Mouse (Mus musculus): ENCODE measurements around the gene Tssk1. TPM values are rescaled to one million over a fixed set of nuclear protein-coding genes. Genes with fewer than 3 reads are reported as not detected.

Gene Tssk1
- polyA plus RNA-seq, 2 experiments, result 0.04 TPM; not detected in 1

DNA sequence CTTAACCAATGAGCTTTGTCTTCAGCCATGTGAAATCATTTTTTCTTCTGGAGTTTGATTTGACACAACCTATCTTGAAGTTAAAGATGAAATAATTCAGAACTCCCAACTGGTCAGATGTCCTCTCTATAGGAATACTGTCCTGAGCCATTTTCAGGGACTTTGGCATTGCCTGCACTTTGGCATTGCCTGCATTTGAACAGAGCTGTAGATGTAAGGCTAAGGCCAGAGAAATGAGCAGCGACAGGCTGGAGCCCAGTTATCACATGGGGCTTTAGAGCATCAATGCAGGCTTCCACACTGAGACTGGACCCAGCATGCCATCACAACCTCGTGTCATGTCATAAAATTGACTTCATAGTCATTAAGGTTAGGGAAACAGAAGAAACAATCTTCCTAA is 40.8 kb upstream of the Tssk1 start:
- H3K27me3 ChIP-seq (ENCODE audit: control insufficient read depth, insufficient read depth, low read length), result no peaks in the 10 kb centered on the region
- WGBS, result 79% methylated on average over 2 of the region's 2 CpGs
- H3K9me3 ChIP-seq (ENCODE audit: control insufficient read depth, low read length), result no peaks in the 10 kb centered on the region
- H3K36me3 ChIP-seq (ENCODE audit: control insufficient read depth, insufficient read depth, low read length), result peaks cover 90% of the 10 kb centered on the region
- no peak for TF ChIP-seq POLR2A (IDR thresholded peaks at IDR 0.05; ENCODE audit: borderline replicate concordance, extremely low read depth, insufficient read depth, insufficient read length)
- H3K4me1 ChIP-seq (ENCODE audit: control insufficient read depth, insufficient read depth, low read length), result no peaks in the 10 kb centered on the region
- H3K27ac ChIP-seq (replicated peaks; ENCODE audit: low read depth, low read length), result no peak overlapping the region
- no peak overlapping the region for H3K4me2 ChIP-seq (replicated peaks; ENCODE audit: low read depth, low read length, severe bottlenecking)
- ATAC-seq (ENCODE audit: low FRiP score, low read depth), result no peak
- no peak overlapping the region for H3K9ac ChIP-seq (ENCODE audit: low read depth, low read length, severe bottlenecking)
- no peak for DNase-seq (ENCODE audit: low spot score)
- H3K4me3 ChIP-seq (replicated peaks; ENCODE audit: low read length), result no peak overlapping the region

DNA sequence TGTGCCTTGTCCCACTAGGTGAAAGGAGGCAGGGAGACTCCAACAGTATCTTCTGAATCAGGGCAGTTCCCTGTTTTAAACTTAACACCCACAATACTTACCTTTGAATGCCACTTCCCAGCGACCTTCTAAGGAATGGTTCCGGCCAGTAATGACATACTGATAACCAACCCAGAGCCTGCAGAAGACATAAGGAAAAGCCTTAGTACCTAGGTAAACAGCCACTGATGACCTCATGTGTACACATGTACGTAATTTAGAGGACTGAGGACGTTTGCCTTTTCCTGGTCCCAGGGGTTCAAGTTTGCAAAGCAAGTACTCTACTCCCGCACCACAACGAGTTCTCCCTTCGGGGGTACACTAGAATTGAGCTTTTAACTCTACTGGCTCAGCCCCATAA is 36.9 kb upstream of the Tssk1 start:
- WGBS, result 89% methylated on average over 7 of the region's 7 CpGs
- Histone ChIP-seq H3K27me3 (ENCODE audit: control insufficient read depth, insufficient read depth, low read length) (no peaks in the 10 kb centered on the region), H3K27ac (replicated peaks; ENCODE audit: low read depth, low read length) (no peak overlapping the region), H3K4me3 (replicated peaks; ENCODE audit: low read length) (no peak overlapping the region), H3K4me2 (replicated peaks; ENCODE audit: low read depth, low read length, severe bottlenecking) (no peak overlapping the region), H3K9me3 (ENCODE audit: control insufficient read depth, low read length) (no peaks in the 10 kb centered on the region), H3K36me3 (ENCODE audit: control insufficient read depth, insufficient read depth, low read length) (peaks cover 82% of the 10 kb centered on the region), H3K9ac (ENCODE audit: low read depth, low read length, severe bottlenecking) (no peak overlapping the region), H3K4me1 (ENCODE audit: control insufficient read depth, insufficient read depth, low read length) (no peaks in the 10 kb centered on the region)
- DNase-seq (ENCODE audit: low spot score) (no peak), ATAC-seq (ENCODE audit: low FRiP score, low read depth) (no peak)
- no peak for TF ChIP-seq POLR2A (IDR thresholded peaks at IDR 0.05; ENCODE audit: borderline replicate concordance, extremely low read depth, insufficient read depth, insufficient read length)

DNA sequence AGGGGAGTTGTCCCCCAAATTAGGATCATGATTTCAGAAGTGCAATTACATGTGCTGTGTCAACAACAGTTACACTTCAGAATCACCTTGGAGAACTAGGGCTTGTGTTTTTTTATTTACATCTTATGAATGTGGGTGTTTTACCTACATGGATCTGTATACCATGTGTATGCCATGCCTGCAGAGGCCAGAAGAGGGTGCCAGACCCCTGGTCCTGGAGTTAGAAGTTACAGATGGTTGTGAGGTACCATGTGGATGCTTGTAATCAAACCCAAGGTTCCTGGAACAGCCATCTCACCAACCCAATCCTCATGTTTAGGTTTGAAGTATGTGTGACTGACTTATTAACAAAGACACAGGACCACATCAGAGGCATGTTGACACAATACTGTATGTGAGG is 35.4 kb upstream of the Tssk1 start:
- Histone ChIP-seq H3K9ac (ENCODE audit: low read depth, low read length, severe bottlenecking) (no peak overlapping the region), H3K36me3 (ENCODE audit: control insufficient read depth, insufficient read depth, low read length) (peaks cover 74% of the 10 kb centered on the region), H3K27me3 (ENCODE audit: control insufficient read depth, insufficient read depth, low read length) (no peaks in the 10 kb centered on the region), H3K4me1 (ENCODE audit: control insufficient read depth, insufficient read depth, low read length) (no peaks in the 10 kb centered on the region), H3K4me3 (replicated peaks; ENCODE audit: low read length) (no peak overlapping the region), H3K27ac (replicated peaks; ENCODE audit: low read depth, low read length) (no peak overlapping the region), H3K9me3 (ENCODE audit: control insufficient read depth, low read length) (no peaks in the 10 kb centered on the region), H3K4me2 (replicated peaks; ENCODE audit: low read depth, low read length, severe bottlenecking) (no peak overlapping the region)
- no peak for ATAC-seq (ENCODE audit: low FRiP score, low read depth)
- TF ChIP-seq POLR2A (IDR thresholded peaks at IDR 0.05; ENCODE audit: borderline replicate concordance, extremely low read depth, insufficient read depth, insufficient read length), result no peak
- no peak for DNase-seq (ENCODE audit: low spot score)

DNA sequence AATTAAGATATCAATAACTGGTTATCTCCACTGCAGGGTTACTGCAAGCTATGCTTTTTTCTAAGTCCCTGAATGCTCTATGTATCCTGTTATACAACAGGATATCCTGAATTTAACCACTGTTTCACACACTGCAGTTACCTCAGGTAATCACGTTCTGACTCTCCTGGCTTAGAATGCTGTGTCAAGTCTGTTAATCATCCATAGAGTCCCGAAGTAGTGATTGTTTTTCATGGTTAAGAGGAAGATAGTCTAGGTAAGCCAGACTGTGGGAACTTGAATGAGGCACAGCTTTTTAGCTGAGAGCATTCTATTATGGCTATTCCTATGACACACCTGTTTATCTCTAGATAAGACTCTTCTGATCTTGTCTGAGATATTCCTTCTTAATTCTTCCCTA is 28.7 kb upstream of the Tssk1 start:
- TF ChIP-seq POLR2A (IDR thresholded peaks at IDR 0.05; ENCODE audit: borderline replicate concordance, extremely low read depth, insufficient read depth, insufficient read length), result no peak

GRCm38 (mm10) chr16:17865770-17866169 is 28.3 kb upstream of the Tssk1 start:
- Histone ChIP-seq H3K27me3 (ENCODE audit: control insufficient read depth, insufficient read depth, low read length) (no peaks in the 10 kb centered on the region), H3K27ac (replicated peaks; ENCODE audit: low read depth, low read length) (no peak overlapping the region), H3K4me1 (ENCODE audit: control insufficient read depth, insufficient read depth, low read length) (no peaks in the 10 kb centered on the region), H3K4me3 (replicated peaks; ENCODE audit: low read length) (no peak overlapping the region), H3K9me3 (ENCODE audit: control insufficient read depth, low read length) (no peaks in the 10 kb centered on the region), H3K36me3 (ENCODE audit: control insufficient read depth, insufficient read depth, low read length) (peaks cover 31% of the 10 kb centered on the region), H3K9ac (ENCODE audit: low read depth, low read length, severe bottlenecking) (no peak overlapping the region), H3K4me2 (replicated peaks; ENCODE audit: low read depth, low read length, severe bottlenecking) (no peak overlapping the region)
- DNase-seq (ENCODE audit: low spot score) (no peak), ATAC-seq (ENCODE audit: low FRiP score, low read depth) (no peak)
- TF ChIP-seq POLR2A (IDR thresholded peaks at IDR 0.05; ENCODE audit: borderline replicate concordance, extremely low read depth, insufficient read depth, insufficient read length), result no peak
- WGBS, result 42% methylated on average over 6 of the region's 6 CpGs

More for the DNA sequence above, 28.7 kb upstream of the Tssk1 start:
- no peaks in the 10 kb centered on the region for H3K27me3 ChIP-seq (ENCODE audit: control insufficient read depth, insufficient read depth, low read length)
- ATAC-seq (ENCODE audit: low FRiP score, low read depth) (no peak), DNase-seq (ENCODE audit: low spot score) (no peak)
- no peaks in the 10 kb centered on the region for H3K9me3 ChIP-seq (ENCODE audit: control insufficient read depth, low read length)
- no peak overlapping the region for H3K4me3 ChIP-seq (replicated peaks; ENCODE audit: low read length)
- no peak overlapping the region for H3K27ac ChIP-seq (replicated peaks; ENCODE audit: low read depth, low read length)
- peaks cover 31% of the 10 kb centered on the region for H3K36me3 ChIP-seq (ENCODE audit: control insufficient read depth, insufficient read depth, low read length)
- H3K4me1 ChIP-seq (ENCODE audit: control insufficient read depth, insufficient read depth, low read length), result no peaks in the 10 kb centered on the region
- 89% methylated on average over 2 of the region's 2 CpGs for WGBS
- no peak overlapping the region for H3K9ac ChIP-seq (ENCODE audit: low read depth, low read length, severe bottlenecking)
- H3K4me2 ChIP-seq (replicated peaks; ENCODE audit: low read depth, low read length, severe bottlenecking), result no peak overlapping the region

DNA sequence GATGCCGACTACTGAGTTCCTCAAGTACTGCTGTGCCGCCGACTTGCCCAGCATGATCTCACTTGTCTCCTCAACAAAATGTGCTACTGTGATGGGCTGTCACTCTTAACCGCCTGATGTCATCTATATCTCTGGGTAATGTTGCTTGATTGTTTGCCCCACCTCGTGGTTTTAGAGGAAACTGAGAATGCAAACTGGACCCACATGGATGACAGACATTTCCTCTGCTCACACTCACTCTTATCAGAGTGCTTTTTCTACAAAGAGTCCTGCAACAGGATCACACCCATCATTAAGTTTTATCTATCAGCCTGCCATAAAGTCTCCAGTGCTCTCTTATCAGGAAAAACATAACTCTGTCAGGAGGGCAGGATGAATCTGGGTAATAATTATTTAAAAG is 22.8 kb upstream of the Tssk1 start:
- H3K27ac ChIP-seq (replicated peaks; ENCODE audit: low read depth, low read length), result no peak overlapping the region
- DNase-seq (ENCODE audit: low spot score), result no peak
- no peaks in the 10 kb centered on the region for H3K4me1 ChIP-seq (ENCODE audit: control insufficient read depth, insufficient read depth, low read length)
- 86% methylated on average over 5 of the region's 5 CpGs for WGBS
- H3K36me3 ChIP-seq (ENCODE audit: control insufficient read depth, insufficient read depth, low read length), result peaks cover 38% of the 10 kb centered on the region
- no peak overlapping the region for H3K9ac ChIP-seq (ENCODE audit: low read depth, low read length, severe bottlenecking)
- no peaks in the 10 kb centered on the region for H3K27me3 ChIP-seq (ENCODE audit: control insufficient read depth, insufficient read depth, low read length)
- no peaks in the 10 kb centered on the region for H3K9me3 ChIP-seq (ENCODE audit: control insufficient read depth, low read length)
- TF ChIP-seq POLR2A (IDR thresholded peaks at IDR 0.05; ENCODE audit: borderline replicate concordance, extremely low read depth, insufficient read depth, insufficient read length), result no peak
- no peak overlapping the region for H3K4me3 ChIP-seq (replicated peaks; ENCODE audit: low read length)
- ATAC-seq (ENCODE audit: low FRiP score, low read depth), result no peak
- no peak overlapping the region for H3K4me2 ChIP-seq (replicated peaks; ENCODE audit: low read depth, low read length, severe bottlenecking)

Data from limb, embryonic 14.5 days (tissue).